Mouse (Mus musculus) kidney, adult 2 months (tissue): Measurements from ENCODE around the gene Nup54.

Experiments
- CTCF ChIP-seq: fragments of 200-500 bp; conservative IDR thresholded peaks from 2 replicates; pipeline ENCODE4 v1.5.1; 2011; ENCODE audit warnings: low read depth, mild to moderate bottlenecking, control low read depth, low read length, moderate library complexity, mixed read lengths; ENCODE audit not compliant: insufficient read depth, insufficient read length
- POLR2A ChIP-seq: fragments of 200-500 bp; IDR thresholded peaks from one replicate; pipeline ENCODE4 v1.6.1; 2011; ENCODE audit warnings: low read depth, low read length, control low read depth

DNA sequence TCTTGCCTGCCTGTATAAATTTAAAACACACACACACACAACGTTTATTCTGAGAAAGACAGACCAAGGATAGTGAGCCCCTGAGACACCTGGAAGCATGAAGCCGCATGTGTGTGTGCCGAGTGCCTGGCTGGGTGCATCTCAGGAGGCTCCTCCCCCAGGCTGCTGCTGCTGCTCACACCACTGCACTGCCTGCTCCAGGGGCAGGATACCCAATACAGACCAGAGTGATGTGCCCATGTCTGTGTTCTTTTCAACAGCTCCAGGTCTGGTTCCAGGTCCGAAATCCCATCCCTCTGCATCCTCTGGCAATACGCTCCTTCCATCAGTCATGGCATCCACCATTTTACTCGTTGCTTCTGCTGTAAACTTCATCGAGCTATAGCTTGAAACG, 21.0 kb downstream of the Nup54 start:
- TF ChIP-seq CTCF (no peak), POLR2A (no peak)
